Mouse (Mus musculus) liver, embryonic 15.5 days (tissue): ENCODE results near the gene Ltbp2. TPM values are rescaled to one million over a fixed set of nuclear protein-coding genes. Genes with fewer than 3 reads are reported as not detected.

Experiments
- ATAC-seq: fragments of 200-750 bp; cut with Nextera tagmentation; 2 replicates; pipeline ENCODE4 v1.8.0; 2017; ENCODE audit warnings: moderate number of reproducible peaks, mild to moderate bottlenecking, moderate library complexity; ENCODE audit not compliant: insufficient read depth
- H3K27ac ChIP-seq: fragments of 300-500 bp; sonication (generic); replicated peaks from 2 replicates; pipeline ENCODE4 v1.5.1; 2015; ENCODE audit warnings: mild to moderate bottlenecking, inconsistent platforms
- H3K27me3 ChIP-seq: fragments of 300-500 bp; sonication (generic); 2 replicates; pipeline ENCODE4 v1.6.1; 2015; ENCODE audit warnings: mild to moderate bottlenecking, inconsistent platforms
- H3K36me3 ChIP-seq: fragments of 300-500 bp; sonication (generic); replicated peaks from 2 replicates; pipeline ENCODE4 v1.6.1; 2015; ENCODE audit warnings: moderate library complexity, mild to moderate bottlenecking, inconsistent platforms
- H3K4me1 ChIP-seq: fragments of 300-500 bp; sonication (generic); replicated peaks from 2 replicates; pipeline ENCODE4 v1.6.1; 2015; ENCODE audit warnings: inconsistent platforms
- H3K4me2 ChIP-seq: fragments of 300-500 bp; sonication (generic); 2 replicates; pipeline ENCODE4 v1.6.1; 2015; ENCODE audit warnings: moderate library complexity, mild to moderate bottlenecking, inconsistent platforms
- H3K4me3 ChIP-seq: fragments of 300-500 bp; sonication (generic); replicated peaks from 2 replicates; pipeline ENCODE4 v1.5.1; 2015; ENCODE audit warnings: mild to moderate bottlenecking, inconsistent platforms
- H3K9ac ChIP-seq: fragments of 300-500 bp; sonication (generic); 2 replicates; pipeline ENCODE4 v1.6.1; 2015; ENCODE audit warnings: moderate library complexity, mild to moderate bottlenecking, inconsistent platforms
- H3K9me3 ChIP-seq: fragments of 300-500 bp; sonication (generic); replicated peaks from 2 replicates; pipeline ENCODE4 v1.6.1; 2016; ENCODE audit warnings: inconsistent platforms
- WGBS: fragments of 180-500 bp; shearing (Covaris S2); methylation state at CpG from one replicate; pipeline ENCODE4 v1.1.7; 2015; ENCODE audit warnings: mixed read lengths; ENCODE audit not compliant: insufficient replicate concordance; 5-methylcytosine and 5-hydroxymethylcytosine counted together
- polyA plus RNA-seq: library from polyadenylated mRNA; unstranded; fragments of >200 nt; fragmentation: Nextera tagmentation; extraction: Ambion mirVana; gene quantifications from 2 replicates; pipeline ENCODE4 v1.2.1, GENCODE M21; 2015

The Ltbp2 gene
- polyA plus RNA-seq, 1 experiment from 2014 or later = 0.26 TPM

DNA sequence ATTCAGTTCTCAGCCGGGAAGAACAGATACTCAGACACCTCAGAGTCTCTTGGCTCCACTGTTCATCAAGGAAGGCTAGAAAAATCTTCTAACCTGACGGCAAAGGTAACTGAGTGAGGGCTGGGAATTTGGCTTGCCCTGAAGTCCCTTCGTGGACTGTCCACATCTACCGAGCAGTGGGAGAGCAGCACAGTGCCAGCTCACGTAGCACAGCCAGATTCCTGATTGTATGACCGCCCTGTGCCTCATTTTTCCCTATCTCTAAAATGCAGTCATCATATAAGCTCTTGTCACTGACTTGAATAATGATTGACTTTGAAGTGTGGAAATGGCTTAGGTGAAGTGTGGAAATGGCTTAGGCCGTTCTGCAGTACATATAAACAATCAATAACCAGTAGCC lies 28.1 kb upstream of the Ltbp2 start:
- ATAC-seq = no peak
- peaks cover 4% of the 10 kb centered on the region for H3K27me3 ChIP-seq
- H3K9ac ChIP-seq = no peak overlapping the region
- no peak overlapping the region for H3K4me2 ChIP-seq
- WGBS = 45% methylated on average over 7 of the region's 7 CpGs
- no peaks in the 10 kb centered on the region for H3K4me1 ChIP-seq
- H3K27ac ChIP-seq = no peak overlapping the region
- no peaks in the 10 kb centered on the region for H3K36me3 ChIP-seq
- no peaks in the 10 kb centered on the region for H3K9me3 ChIP-seq
- H3K4me3 ChIP-seq = no peak overlapping the region

DNA sequence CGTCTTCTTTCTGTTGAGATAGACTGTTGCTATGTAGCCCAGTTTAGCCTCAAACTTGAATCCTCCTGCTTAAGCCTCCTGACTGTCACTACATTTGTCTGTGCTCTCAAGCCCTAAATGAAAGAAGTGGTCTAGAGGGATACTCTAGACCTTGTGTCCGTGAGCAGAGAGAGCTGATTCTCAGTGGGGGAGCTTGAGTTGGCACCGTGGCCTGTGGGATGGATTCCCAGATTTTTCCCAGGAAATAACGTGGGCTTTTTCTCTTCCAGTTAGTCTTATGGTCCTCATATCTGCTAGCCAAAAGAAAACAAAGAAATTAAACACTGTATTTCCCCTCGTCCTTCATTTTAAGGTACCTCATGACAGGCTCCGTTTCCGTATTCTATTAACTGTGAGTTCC lies 24.0 kb upstream of the Ltbp2 start:
- Histone ChIP-seq H3K9ac (no peak overlapping the region), H3K9me3 (no peaks in the 10 kb centered on the region), H3K27ac (no peak overlapping the region), H3K4me1 (no peaks in the 10 kb centered on the region), H3K36me3 (no peaks in the 10 kb centered on the region), H3K4me2 (no peak overlapping the region), H3K27me3 (peaks cover 8% of the 10 kb centered on the region), H3K4me3 (no peak overlapping the region)
- WGBS = 63% methylated on average over 7 of the region's 7 CpGs
- no peak for ATAC-seq

DNA sequence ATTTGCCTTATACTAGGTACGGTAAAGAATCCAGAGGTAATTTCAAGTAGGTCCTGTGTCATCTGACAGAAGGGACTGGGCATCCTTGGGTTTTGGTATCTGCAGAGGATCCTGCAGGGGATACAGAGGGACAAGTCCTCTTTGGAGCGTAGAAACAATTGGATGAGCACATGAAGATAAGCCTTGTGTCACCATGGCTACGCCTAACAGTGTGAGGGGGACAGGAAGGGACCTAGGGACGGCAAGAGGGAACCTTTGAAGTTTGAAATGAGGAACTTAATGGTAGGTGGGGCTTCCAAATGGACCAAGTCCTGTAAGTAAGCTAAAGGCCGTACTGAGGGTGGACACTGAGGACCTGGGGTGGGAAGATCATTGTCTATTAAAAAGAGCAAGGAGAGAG lies 21.0 kb upstream of the Ltbp2 start:
- H3K4me2 ChIP-seq = no peak overlapping the region

DNA sequence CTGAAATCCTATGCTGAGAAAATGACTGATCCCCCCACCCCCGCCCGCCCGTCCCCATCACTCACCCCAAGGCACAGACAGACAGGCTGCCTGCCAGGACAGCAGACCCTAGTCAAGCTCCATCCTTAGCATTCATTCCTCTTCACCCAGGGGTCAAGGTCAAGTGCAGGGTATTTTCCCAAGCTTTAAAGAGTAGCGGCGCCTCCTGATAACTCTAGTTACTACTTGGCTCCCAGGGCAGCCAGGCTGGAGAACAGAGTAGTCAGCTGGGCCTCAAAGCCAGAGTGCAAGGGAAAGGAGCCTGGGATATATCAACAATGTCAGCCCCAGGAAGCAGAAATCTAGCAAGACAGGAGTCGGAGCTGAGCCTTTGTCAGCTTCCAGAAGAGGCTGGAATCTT lies 19.9 kb upstream of the Ltbp2 start:
- Histone ChIP-seq H3K9ac (no peak overlapping the region), H3K9me3 (no peaks in the 10 kb centered on the region), H3K4me3 (no peak overlapping the region), H3K4me1 (no peaks in the 10 kb centered on the region), H3K27me3 (peaks cover 23% of the 10 kb centered on the region), H3K27ac (no peak overlapping the region), H3K36me3 (no peaks in the 10 kb centered on the region), H3K4me2 (no peak overlapping the region)
- WGBS = 74% methylated on average over 6 of the region's 6 CpGs
- ATAC-seq = no peak

More for the DNA sequence above, 21.0 kb upstream of the Ltbp2 start:
- Histone ChIP-seq H3K9ac (no peak overlapping the region), H3K4me1 (no peaks in the 10 kb centered on the region), H3K4me3 (no peak overlapping the region), H3K36me3 (no peaks in the 10 kb centered on the region), H3K27me3 (peaks cover 19% of the 10 kb centered on the region), H3K27ac (no peak overlapping the region), H3K9me3 (no peaks in the 10 kb centered on the region)
- no peak for ATAC-seq
- WGBS = 30% methylated on average over 5 of the region's 5 CpGs

DNA sequence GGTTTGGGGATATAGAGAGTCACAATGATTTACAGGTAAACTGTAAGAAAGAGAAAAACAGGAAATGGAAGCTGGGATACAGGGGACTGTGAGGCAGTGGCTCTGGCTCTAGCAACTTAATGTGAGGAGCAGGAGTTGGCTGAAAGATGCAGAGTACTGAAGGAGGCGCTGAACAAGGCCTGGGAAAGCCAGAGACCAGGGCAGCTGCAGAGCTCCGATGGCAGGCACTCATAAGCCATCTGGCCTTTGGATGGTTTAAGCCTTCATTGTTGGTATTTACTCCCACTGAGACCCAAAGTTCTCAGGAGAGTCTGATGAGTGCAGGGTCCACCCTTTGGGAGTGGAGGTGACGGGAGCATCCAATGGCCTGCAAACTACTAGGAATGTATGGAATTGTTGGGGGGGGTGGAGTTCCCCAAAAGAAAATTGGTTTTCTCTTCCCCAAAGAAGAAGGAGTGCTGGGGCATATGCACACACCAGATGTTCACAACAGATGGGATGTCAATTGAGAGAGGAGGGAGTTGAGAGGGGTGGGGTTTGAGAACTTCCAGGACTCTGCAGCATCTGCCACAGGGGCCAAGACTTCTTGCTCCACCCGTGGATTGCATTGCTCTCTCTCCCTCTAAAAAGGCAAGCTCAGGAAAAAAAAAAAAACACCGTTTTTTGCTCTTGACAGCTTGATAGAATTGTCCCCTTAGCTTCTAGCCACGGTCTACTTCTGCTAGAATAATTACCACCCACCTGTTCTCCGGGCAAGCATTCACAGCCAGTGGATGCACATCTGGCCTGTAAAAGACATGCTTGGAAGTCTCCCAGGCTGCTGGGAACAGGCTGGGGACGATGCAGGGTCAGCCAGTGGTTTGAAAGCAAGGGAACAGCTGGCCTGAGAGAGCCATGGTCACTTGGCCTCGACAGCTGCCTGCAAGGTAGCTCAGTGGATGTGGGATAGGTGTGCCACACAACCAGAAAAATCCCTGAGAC lies 17.6 kb upstream of the Ltbp2 start:
- Histone ChIP-seq H3K36me3 (no peaks in the 10 kb centered on the region), H3K9me3 (no peaks in the 10 kb centered on the region), H3K4me2 (no peak overlapping the region), H3K4me3 (no peak overlapping the region), H3K4me1 (no peaks in the 10 kb centered on the region), H3K9ac (no peak overlapping the region), H3K27ac (no peak overlapping the region), H3K27me3 (peaks cover 28% of the 10 kb centered on the region)
- no peak for ATAC-seq
- WGBS = 45% methylated on average over 9 of the region's 9 CpGs

DNA sequence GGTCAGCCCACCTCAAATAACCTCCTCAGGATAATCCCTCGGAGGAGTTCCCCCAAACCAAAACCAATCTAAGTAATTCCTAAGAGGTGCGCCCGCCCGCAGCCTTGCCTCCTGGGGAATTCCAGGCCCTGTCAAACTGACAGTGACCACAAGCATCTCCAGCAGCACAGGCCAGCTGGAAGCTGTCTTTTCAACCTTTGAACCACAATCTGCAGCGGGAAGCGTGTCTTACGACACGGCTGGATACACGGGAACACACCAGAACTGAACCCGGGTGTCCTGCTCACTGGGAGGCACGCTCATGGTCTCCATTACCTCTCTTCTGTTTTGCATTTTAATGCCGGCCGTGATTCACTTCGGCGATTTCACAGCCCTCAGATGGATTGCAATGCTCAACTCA lies 14.0 kb upstream of the Ltbp2 start:
- WGBS = 66% methylated on average over 15 of the region's 15 CpGs
- Histone ChIP-seq H3K4me3 (no peak overlapping the region), H3K27me3 (peaks cover 23% of the 10 kb centered on the region; the same call in 1 of the 2 replicates), H3K27ac (no peak overlapping the region), H3K9me3 (no peaks in the 10 kb centered on the region), H3K4me1 (no peaks in the 10 kb centered on the region), H3K9ac (no peak overlapping the region), H3K36me3 (no peaks in the 10 kb centered on the region), H3K4me2 (no peak overlapping the region)
- ATAC-seq = no peak

DNA sequence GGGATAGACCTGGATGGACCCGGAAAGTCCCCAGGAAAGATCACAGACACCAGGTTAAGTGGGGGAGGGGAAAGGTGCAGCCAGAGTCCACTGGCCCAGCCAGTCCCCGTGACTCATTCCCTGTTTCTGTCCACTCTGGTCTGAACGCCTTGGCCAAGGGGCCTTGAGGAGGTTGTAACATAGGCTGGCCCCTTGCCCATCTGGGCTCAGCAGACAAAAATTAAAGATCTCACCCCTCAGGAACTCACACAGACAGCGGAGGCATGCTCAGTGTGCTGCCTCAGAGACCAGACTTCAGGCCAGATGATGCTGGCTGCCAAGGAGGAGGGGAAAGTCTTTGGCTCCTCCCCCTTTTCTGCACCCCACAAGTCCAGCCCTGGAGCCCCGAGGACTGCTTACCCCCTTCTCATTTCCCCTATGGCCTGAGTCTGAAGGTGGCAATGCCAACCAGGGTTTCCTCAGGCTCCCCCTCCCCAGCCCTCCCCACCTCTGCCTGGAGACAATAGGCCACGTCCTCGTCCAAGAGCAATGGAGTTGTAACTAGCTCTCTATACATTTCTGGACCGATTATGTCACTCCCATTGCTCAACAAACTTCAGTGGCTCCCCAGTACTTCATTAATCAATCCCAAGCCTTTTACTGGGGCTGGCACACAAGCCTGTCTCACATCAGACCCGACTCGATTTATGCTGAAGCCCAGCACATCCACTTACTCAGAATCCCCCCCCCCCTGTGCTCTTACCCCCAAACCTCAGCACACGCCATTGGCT lies 9.0 kb upstream of the Ltbp2 start:
- 52% methylated on average over 11 of the region's 11 CpGs for WGBS
- Histone ChIP-seq H3K4me3 (no peak overlapping the region), H3K36me3 (no peaks in the 10 kb centered on the region), H3K4me2 (no peak overlapping the region), H3K27ac (no peak overlapping the region), H3K4me1 (no peaks in the 10 kb centered on the region), H3K27me3 (peaks cover 23% of the 10 kb centered on the region), H3K9ac (no peak overlapping the region), H3K9me3 (no peaks in the 10 kb centered on the region)
- ATAC-seq = no peak

DNA sequence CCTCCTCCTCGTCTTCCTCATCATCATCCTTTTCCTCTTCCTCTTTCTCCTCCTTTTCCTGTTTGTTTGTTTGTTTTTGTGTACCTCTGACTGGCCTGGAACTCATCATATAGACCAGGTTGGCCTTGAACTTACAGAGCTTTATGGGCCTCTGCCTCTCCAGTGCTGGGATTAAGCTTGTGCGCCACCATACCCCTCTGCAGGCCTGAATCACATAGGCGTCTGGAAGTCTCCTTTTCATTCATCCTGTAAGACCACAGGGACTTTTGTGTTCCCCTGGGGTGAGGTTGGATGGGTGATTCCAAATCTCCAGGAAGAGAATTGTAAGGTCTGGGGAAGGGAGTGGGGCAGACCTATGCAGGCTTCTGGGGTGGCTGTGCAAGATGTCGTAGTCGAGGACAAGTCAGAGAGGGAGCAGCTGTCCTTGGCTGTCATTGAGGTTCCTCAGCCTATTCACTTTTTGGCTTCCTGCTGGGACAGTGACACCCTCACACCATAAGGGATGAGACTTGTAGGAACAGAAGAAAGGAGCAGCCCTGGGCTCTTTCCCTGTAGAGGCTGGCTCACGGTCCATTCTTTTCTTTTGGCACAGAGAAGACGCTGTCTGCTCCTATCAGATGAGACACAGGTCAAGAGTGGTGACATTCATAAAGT lies 8.2 kb upstream of the Ltbp2 start:
- Histone ChIP-seq H3K4me2 (no peak overlapping the region), H3K36me3 (no peaks in the 10 kb centered on the region), H3K4me3 (no peak overlapping the region), H3K4me1 (no peaks in the 10 kb centered on the region), H3K27ac (no peak overlapping the region), H3K9me3 (no peaks in the 10 kb centered on the region), H3K9ac (no peak overlapping the region), H3K27me3 (peaks cover 25% of the 10 kb centered on the region)
- WGBS = 66% methylated on average over 7 of the region's 7 CpGs
- ATAC-seq = no peak

DNA sequence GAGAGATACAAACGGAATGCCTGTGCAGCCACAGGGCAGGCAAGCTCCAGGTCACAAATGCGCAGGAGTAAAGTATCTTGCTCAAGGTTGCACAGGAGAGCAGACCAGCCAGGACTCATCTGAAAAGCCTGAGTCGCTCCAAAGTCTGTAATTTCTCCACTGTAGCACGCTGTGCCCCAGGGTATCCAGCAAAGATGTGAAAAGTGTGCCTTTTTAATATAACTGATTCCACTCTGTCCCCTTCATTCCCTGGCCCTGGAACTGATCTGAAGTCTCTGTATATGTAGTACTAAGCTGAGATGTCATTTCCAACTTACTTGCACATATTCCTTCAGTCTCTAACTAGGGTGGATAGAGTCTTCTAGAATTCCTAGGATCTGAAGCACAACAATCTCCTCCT lies 6.5 kb upstream of the Ltbp2 start:
- Histone ChIP-seq H3K27me3 (peaks cover 41% of the 10 kb centered on the region), H3K27ac (no peak overlapping the region), H3K4me1 (no peaks in the 10 kb centered on the region), H3K9me3 (no peaks in the 10 kb centered on the region), H3K4me3 (no peak overlapping the region), H3K4me2 (no peak overlapping the region), H3K9ac (no peak overlapping the region), H3K36me3 (no peaks in the 10 kb centered on the region)
- WGBS = 66% methylated on average over 4 of the region's 4 CpGs
- no peak for ATAC-seq

DNA sequence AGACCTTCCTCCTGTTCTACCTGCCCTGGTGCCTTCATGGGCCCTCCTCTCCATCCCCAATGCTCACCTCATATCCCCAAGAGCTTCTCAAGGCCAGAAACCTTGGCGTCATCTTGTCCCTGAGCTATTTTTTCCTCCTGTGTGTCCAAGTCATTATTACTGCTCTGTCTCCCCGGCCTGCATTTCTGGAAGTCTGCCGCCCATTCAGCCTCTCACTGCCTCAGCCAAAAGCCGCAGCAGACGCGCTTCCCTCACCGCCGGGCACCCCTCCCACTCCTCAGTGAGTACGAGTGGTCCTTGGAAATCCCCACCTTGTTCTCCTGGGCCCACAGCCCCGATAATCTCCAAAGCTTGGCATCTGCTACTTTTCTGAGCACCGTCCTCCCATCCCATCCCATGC lies 3.8 kb upstream of the Ltbp2 start:
- H3K27me3 ChIP-seq = peaks cover 69% of the 10 kb centered on the region
- WGBS = 61% methylated on average over 11 of the region's 11 CpGs

More for the DNA sequence above, 3.8 kb upstream of the Ltbp2 start:
- Histone ChIP-seq H3K27ac (no peak overlapping the region), H3K9me3 (no peaks in the 10 kb centered on the region), H3K9ac (no peak overlapping the region), H3K4me3 (no peak overlapping the region), H3K4me2 (no peak overlapping the region), H3K4me1 (peaks cover 18% of the 10 kb centered on the region), H3K36me3 (no peaks in the 10 kb centered on the region)
- no peak for ATAC-seq
